Mouse (Mus musculus): ENCODE results near the gene Olfr1255. TPM values are rescaled to one million over a fixed set of nuclear protein-coding genes. Genes with fewer than 3 reads are reported as not detected.

The Olfr1255 gene
- not detected for polyA plus RNA-seq (2014; fragmentation: Illumina TruSeq; extraction: RNeasy Lipid Tissue Mini Kit (QIAGEN cat#74804); ENCODE audit: low read depth, low replicate concordance)

DNA sequence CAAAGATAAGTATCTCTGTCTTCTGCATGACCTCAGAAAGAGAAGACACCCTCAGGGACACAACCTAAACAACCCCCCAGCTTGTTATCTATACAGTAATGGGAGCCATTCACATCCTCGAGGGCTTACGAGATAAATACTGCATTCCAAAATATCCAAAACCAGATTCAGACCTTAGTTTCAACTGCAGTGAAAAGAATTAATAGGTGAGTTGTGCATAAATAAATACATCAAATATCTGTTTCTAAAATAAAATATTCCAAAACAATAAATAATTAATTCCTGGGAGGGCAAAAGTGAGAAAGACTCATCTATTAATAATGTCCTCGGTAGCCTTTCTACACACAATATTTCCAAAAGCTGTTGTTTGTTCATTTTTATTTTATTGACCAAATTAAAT is at the start of gene Olfr1255:
TSS of gene Olfr1255 (plus strand) at position 301 of the 400 bp plus-strand sequence.

DNA sequence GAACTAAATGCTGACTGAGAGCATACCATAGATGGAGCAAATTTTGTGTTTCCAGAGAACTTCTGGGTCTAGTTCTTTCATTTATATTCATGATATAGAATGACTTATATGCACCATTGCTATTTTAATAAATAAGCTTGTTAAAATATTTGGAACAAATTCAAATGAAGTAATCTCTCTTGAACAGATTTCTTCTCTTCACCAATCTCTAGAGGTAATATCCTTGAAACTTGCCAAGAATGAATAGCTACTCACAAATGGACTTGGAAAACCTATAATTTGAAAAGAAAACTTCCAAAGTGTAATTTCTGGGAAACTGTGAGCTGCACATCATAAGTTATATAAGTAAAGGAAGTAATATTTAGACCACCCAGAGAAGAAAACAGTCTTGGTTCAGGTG is 18.3 kb upstream of the Olfr1255 start, which contains the start of gene Olfr1254:
TSS of gene Olfr1254 (minus strand) at position 101 of the 400 bp plus-strand sequence.

DNA sequence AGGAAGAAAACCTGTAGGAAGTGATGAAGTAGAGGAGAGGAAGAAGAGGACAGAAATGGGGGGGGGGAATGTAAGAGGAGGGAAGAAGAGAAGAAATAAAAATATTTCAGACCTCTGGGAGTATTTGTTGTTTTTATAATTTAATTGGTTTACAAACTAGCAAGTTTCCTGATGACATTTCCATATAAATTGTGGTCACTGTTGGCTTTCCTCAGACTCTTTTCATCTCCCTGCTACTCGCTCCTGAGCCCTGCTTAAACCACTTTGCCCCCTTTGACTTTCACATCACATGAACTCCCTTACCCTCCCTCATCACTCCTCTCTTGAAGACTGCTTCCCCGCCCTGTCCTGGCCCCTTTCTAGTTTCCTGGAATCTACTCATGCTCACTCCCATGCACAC is 29.6 kb downstream of the Olfr1255 start, which contains the start of gene Olfr1256:
TSS of gene Olfr1256 (minus strand) at position 101 of the 400 bp plus-strand sequence.

DNA sequence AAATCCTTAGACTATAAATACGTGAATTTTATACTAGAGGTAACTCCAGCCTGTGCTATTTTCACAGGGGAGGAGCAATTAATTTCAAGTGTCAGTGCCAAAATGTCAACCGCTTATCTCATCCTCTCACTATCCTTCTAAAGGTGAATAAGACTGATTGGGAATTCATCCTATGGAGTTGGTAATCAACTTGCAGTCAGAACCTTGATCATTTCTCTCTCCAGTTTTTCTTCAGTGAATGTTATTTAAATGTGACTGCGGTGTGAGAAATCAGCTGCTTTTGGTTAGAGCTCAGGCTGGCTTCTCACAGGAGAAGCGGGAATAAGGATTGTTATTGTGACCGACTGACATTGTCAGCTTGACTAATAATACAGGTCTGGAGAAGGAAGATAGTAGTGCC is 36.3 kb downstream of the Olfr1255 start, which contains the start of gene Olfr48:
TSS of gene Olfr48 (minus strand) at position 101 of the 400 bp plus-strand sequence.

Other genes starting within 250 kb of the Olfr1255 start
- not detected for gene Olfr1245, start 233.6 kb upstream of the Olfr1255 start, polyA plus RNA-seq (2014; fragmentation: Illumina TruSeq; extraction: RNeasy Lipid Tissue Mini Kit (QIAGEN cat#74804); ENCODE audit: low read depth, low replicate concordance)
- gene Olfr1246, start 218.9 kb upstream of the Olfr1255 start, polyA plus RNA-seq (2014; fragmentation: Illumina TruSeq; extraction: RNeasy Lipid Tissue Mini Kit (QIAGEN cat#74804); ENCODE audit: low read depth, low replicate concordance): not detected
- not detected for gene Olfr1247, start 197.9 kb upstream of the Olfr1255 start, polyA plus RNA-seq (2014; fragmentation: Illumina TruSeq; extraction: RNeasy Lipid Tissue Mini Kit (QIAGEN cat#74804); ENCODE audit: low read depth, low replicate concordance)
- not detected for gene Olfr1248, start 193.8 kb upstream of the Olfr1255 start, polyA plus RNA-seq (2014; fragmentation: Illumina TruSeq; extraction: RNeasy Lipid Tissue Mini Kit (QIAGEN cat#74804); ENCODE audit: low read depth, low replicate concordance)
- not detected for gene Olfr1249, start 177.1 kb upstream of the Olfr1255 start, polyA plus RNA-seq (2014; fragmentation: Illumina TruSeq; extraction: RNeasy Lipid Tissue Mini Kit (QIAGEN cat#74804); ENCODE audit: low read depth, low replicate concordance)
- gene Olfr1250, start 150.6 kb upstream of the Olfr1255 start, polyA plus RNA-seq (2014; fragmentation: Illumina TruSeq; extraction: RNeasy Lipid Tissue Mini Kit (QIAGEN cat#74804); ENCODE audit: low read depth, low replicate concordance): not detected
- not detected for gene Olfr1251, start 140.1 kb upstream of the Olfr1255 start, polyA plus RNA-seq (2014; fragmentation: Illumina TruSeq; extraction: RNeasy Lipid Tissue Mini Kit (QIAGEN cat#74804); ENCODE audit: low read depth, low replicate concordance)
- not detected for gene Olfr1252, start 87.0 kb upstream of the Olfr1255 start, polyA plus RNA-seq (2014; fragmentation: Illumina TruSeq; extraction: RNeasy Lipid Tissue Mini Kit (QIAGEN cat#74804); ENCODE audit: low read depth, low replicate concordance)
- not detected for gene Olfr1253, start 55.0 kb upstream of the Olfr1255 start, polyA plus RNA-seq (2014; fragmentation: Illumina TruSeq; extraction: RNeasy Lipid Tissue Mini Kit (QIAGEN cat#74804); ENCODE audit: low read depth, low replicate concordance)
- gene Olfr1254, start 18.4 kb upstream of the Olfr1255 start, polyA plus RNA-seq (2014; fragmentation: Illumina TruSeq; extraction: RNeasy Lipid Tissue Mini Kit (QIAGEN cat#74804); ENCODE audit: low read depth, low replicate concordance): not detected
- not detected for gene Olfr1256, start 29.5 kb downstream of the Olfr1255 start, polyA plus RNA-seq (2014; fragmentation: Illumina TruSeq; extraction: RNeasy Lipid Tissue Mini Kit (QIAGEN cat#74804); ENCODE audit: low read depth, low replicate concordance)
- gene Olfr48, start 36.2 kb downstream of the Olfr1255 start, polyA plus RNA-seq (2014; fragmentation: Illumina TruSeq; extraction: RNeasy Lipid Tissue Mini Kit (QIAGEN cat#74804); ENCODE audit: low read depth, low replicate concordance): not detected
- not detected for gene Olfr1257, start 66.4 kb downstream of the Olfr1255 start, polyA plus RNA-seq (2014; fragmentation: Illumina TruSeq; extraction: RNeasy Lipid Tissue Mini Kit (QIAGEN cat#74804); ENCODE audit: low read depth, low replicate concordance)
- not detected for gene Olfr1258, start 115.3 kb downstream of the Olfr1255 start, polyA plus RNA-seq (2014; fragmentation: Illumina TruSeq; extraction: RNeasy Lipid Tissue Mini Kit (QIAGEN cat#74804); ENCODE audit: low read depth, low replicate concordance)
- gene Olfr1259, start 136.6 kb downstream of the Olfr1255 start, polyA plus RNA-seq (2014; fragmentation: Illumina TruSeq; extraction: RNeasy Lipid Tissue Mini Kit (QIAGEN cat#74804); ENCODE audit: low read depth, low replicate concordance): not detected
- not detected for gene Olfr1260, start 162.3 kb downstream of the Olfr1255 start, polyA plus RNA-seq (2014; fragmentation: Illumina TruSeq; extraction: RNeasy Lipid Tissue Mini Kit (QIAGEN cat#74804); ENCODE audit: low read depth, low replicate concordance)
- not detected for gene Olfr1261, start 179.2 kb downstream of the Olfr1255 start, polyA plus RNA-seq (2014; fragmentation: Illumina TruSeq; extraction: RNeasy Lipid Tissue Mini Kit (QIAGEN cat#74804); ENCODE audit: low read depth, low replicate concordance)
- not detected for gene Olfr1262, start 188.1 kb downstream of the Olfr1255 start, polyA plus RNA-seq (2014; fragmentation: Illumina TruSeq; extraction: RNeasy Lipid Tissue Mini Kit (QIAGEN cat#74804); ENCODE audit: low read depth, low replicate concordance)
- gene Olfr1263, start 200.1 kb downstream of the Olfr1255 start, polyA plus RNA-seq (2014; fragmentation: Illumina TruSeq; extraction: RNeasy Lipid Tissue Mini Kit (QIAGEN cat#74804); ENCODE audit: low read depth, low replicate concordance): not detected
- not detected for gene Olfr1264, start 213.5 kb downstream of the Olfr1255 start, polyA plus RNA-seq (2014; fragmentation: Illumina TruSeq; extraction: RNeasy Lipid Tissue Mini Kit (QIAGEN cat#74804); ENCODE audit: low read depth, low replicate concordance)
- gene Olfr1265, start 223.3 kb downstream of the Olfr1255 start, polyA plus RNA-seq (2014; fragmentation: Illumina TruSeq; extraction: RNeasy Lipid Tissue Mini Kit (QIAGEN cat#74804); ENCODE audit: low read depth, low replicate concordance): not detected